Mouse (Mus musculus): ENCODE measurements around the gene Cep72. TPM values are rescaled to one million over a fixed set of nuclear protein-coding genes. Genes with fewer than 3 reads are reported as not detected.
"Not testable (repeated sequence)": the region's sequence is repeated elsewhere in the genome, so short reads cannot be mapped to it uniquely, and the experiment has no call there.

Gene Cep72
- polyA plus RNA-seq, 1 experiment = 2.2 TPM

DNA sequence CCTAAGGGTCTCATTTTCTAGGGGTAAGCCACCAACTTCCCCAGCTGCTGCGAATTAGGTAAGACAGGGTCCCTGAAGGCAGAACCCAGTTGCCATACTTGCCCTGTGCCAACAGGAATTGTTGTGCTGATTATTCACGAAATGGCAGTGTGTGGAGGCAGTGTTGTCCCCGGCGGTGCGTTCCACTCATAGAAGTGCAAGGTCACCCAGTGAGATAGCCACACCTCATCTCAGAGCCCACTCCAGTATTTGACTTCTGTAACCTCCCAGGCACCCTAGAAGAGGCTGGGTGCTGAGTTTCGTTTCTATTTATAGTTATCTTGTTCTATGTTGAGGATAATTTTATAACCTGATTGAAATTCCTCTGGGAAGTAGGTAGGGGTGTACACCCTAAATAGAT is 36.8 kb upstream of the Cep72 start:
- no peaks in the 10 kb centered on the region for H3K79me2 ChIP-seq (ENCODE audit: control insufficient read depth, insufficient read depth)
- H3K27me3 ChIP-seq (ENCODE audit: control insufficient read depth, insufficient read depth, insufficient read length) = peaks cover 3% of the 10 kb centered on the region
- no peak overlapping the region for H3K4me3 ChIP-seq (ENCODE audit: insufficient read depth, poor library complexity, severe bottlenecking)
- H3ac ChIP-seq (ENCODE audit: control insufficient read depth, insufficient read length, low read depth) = no peak overlapping the region
- no peaks in the 10 kb centered on the region for H3K36me3 ChIP-seq (ENCODE audit: control insufficient read depth, insufficient read depth)
- TF ChIP-seq MYOG (IDR thresholded peaks at IDR 0.05; ENCODE audit: control insufficient read depth, extremely low read depth, insufficient read length) (no peak), FOSL1 (IDR thresholded peaks at IDR 0.05; ENCODE audit: insufficient read depth, low read length, poor library complexity, severe bottlenecking) (no peak)
- no peaks in the 10 kb centered on the region for H3K79me3 ChIP-seq (ENCODE audit: low read depth)

DNA sequence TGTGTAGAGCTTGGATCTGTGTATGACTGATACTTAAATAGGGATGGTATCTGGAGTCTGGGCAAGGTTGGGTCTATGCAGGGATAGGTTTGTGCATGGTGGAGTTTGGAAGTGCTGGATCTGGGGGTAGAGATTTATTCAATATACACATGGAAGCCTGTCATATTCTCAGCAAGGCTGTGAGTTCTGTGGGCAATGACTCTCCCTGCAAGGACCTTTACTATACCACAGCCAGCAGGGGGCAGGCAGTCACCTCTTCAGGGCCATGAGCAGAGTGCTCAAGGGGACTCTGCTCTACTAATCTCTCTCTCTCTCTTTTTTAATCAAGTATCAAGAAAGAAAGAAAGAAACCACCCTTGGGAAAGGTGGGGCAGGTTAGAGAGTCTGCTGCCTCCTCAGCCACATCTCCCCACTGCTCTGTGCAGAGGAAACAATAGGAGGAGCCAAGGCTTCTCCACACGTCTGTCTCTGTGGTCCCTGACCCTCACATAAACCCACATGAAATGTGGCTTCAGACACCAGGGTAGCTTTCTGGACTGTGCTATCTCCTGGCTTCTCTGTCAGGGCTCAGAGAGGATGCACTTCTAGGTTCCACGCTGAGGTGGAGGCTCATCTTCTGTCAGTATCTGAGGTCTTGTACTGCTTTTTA is 34.7 kb upstream of the Cep72 start:
- no peak for TF ChIP-seq MAX (IDR thresholded peaks at IDR 0.05)
- TF ChIP-seq MYOD1 (IDR thresholded peaks at IDR 0.05; ENCODE audit: control insufficient read depth, insufficient read length, low read depth) = no peak
- no peak for TF ChIP-seq CEBPB (IDR thresholded peaks at IDR 0.05; ENCODE audit: low read depth)
- peak; percentile 33 for TF ChIP-seq CTCF (IDR thresholded peaks at IDR 0.05; ENCODE audit: control insufficient read depth, insufficient read depth, insufficient read length)
- no peak for TF ChIP-seq MYOG (IDR thresholded peaks at IDR 0.05; ENCODE audit: control insufficient read depth, extremely low read depth, insufficient read length)
- TF ChIP-seq FOSL1 (IDR thresholded peaks at IDR 0.05; ENCODE audit: insufficient read depth, low read length, poor library complexity, severe bottlenecking) = no peak
- no peak overlapping the region for H3K4me3 ChIP-seq (ENCODE audit: insufficient read depth, poor library complexity, severe bottlenecking)
- no peak overlapping the region for H3ac ChIP-seq (ENCODE audit: control insufficient read depth, insufficient read length, low read depth)
- no peaks in the 10 kb centered on the region for H3K79me3 ChIP-seq (ENCODE audit: low read depth)
- no peaks in the 10 kb centered on the region for H3K79me2 ChIP-seq (ENCODE audit: control insufficient read depth, insufficient read depth)
- no peaks in the 10 kb centered on the region for H3K36me3 ChIP-seq (ENCODE audit: control insufficient read depth, insufficient read depth)
- peaks cover 3% of the 10 kb centered on the region for H3K27me3 ChIP-seq (ENCODE audit: control insufficient read depth, insufficient read depth, insufficient read length)

DNA sequence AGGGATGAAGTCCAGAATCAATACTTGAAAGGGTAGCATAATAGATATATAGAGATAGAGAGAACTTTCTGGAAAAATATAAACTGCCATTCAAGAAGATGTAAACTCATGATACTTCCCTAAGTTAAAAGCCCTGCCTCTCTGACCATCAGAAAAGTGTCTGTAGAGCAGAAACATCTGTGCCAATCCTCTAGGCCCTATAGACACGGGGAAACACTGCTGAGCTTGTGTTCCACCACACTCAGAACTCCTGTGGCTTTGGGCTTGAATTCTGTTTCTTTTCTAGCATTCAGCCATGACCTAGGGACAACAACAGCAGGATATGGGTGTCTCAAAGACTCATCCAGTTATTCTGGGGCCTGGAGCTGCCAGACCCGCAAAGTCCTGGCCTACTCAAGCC is 33.8 kb upstream of the Cep72 start:
- H3K36me3 ChIP-seq (ENCODE audit: control insufficient read depth, insufficient read depth) = no peaks in the 10 kb centered on the region
- no peak overlapping the region for H3K4me3 ChIP-seq (ENCODE audit: insufficient read depth, poor library complexity, severe bottlenecking)
- TF ChIP-seq MYOG (IDR thresholded peaks at IDR 0.05; ENCODE audit: control insufficient read depth, extremely low read depth, insufficient read length) (no peak), MYOD1 (IDR thresholded peaks at IDR 0.05; ENCODE audit: control insufficient read depth, insufficient read length, low read depth) (no peak), FOSL1 (IDR thresholded peaks at IDR 0.05; ENCODE audit: insufficient read depth, low read length, poor library complexity, severe bottlenecking) (no peak), CTCF (IDR thresholded peaks at IDR 0.05; ENCODE audit: control insufficient read depth, insufficient read depth, insufficient read length) (no peak), MAX (IDR thresholded peaks at IDR 0.05) (no peak), USF1 (IDR thresholded peaks at IDR 0.05; ENCODE audit: low read depth) (no peak), CEBPB (IDR thresholded peaks at IDR 0.05; ENCODE audit: low read depth) (no peak)
- no peaks in the 10 kb centered on the region for H3K79me3 ChIP-seq (ENCODE audit: low read depth)
- H3K79me2 ChIP-seq (ENCODE audit: control insufficient read depth, insufficient read depth) = no peaks in the 10 kb centered on the region
- no peaks in the 10 kb centered on the region for H3K27me3 ChIP-seq (ENCODE audit: control insufficient read depth, insufficient read depth, insufficient read length)
- H3ac ChIP-seq (ENCODE audit: control insufficient read depth, insufficient read length, low read depth) = no peak overlapping the region

DNA sequence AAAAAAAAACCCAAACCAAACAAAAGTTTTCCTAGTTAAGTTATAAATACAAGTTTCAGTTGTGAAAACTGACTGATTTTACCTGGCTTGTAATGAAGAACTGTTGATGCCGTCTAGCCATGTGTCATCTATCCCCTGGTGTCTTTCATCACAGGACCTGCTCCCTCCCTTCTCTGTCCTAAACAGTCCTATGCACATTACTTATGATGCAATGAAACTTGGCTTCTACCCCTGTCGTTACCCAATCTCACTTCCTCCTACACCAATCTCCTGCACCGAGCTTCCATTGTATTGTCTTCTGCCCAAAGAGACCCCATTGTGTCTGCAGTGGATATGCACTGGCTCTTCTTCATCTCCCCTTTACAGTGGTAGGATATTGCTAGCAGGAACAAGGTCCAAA is 28.2 kb upstream of the Cep72 start:
- Histone ChIP-seq H3K4me3 (ENCODE audit: insufficient read depth, poor library complexity, severe bottlenecking) (no peak overlapping the region), H3ac (ENCODE audit: control insufficient read depth, insufficient read length, low read depth) (no peak overlapping the region), H3K79me3 (ENCODE audit: low read depth) (no peaks in the 10 kb centered on the region), H3K27me3 (ENCODE audit: control insufficient read depth, insufficient read depth, insufficient read length) (no peaks in the 10 kb centered on the region), H3K36me3 (ENCODE audit: control insufficient read depth, insufficient read depth) (no peaks in the 10 kb centered on the region), H3K79me2 (ENCODE audit: control insufficient read depth, insufficient read depth) (no peaks in the 10 kb centered on the region)
- TF ChIP-seq USF1 (IDR thresholded peaks at IDR 0.05; ENCODE audit: low read depth) = no peak
- no peak for TF ChIP-seq CTCF (IDR thresholded peaks at IDR 0.05; ENCODE audit: control insufficient read depth, insufficient read depth, insufficient read length)
- TF ChIP-seq MAX (IDR thresholded peaks at IDR 0.05) = no peak
- TF ChIP-seq FOSL1 (IDR thresholded peaks at IDR 0.05; ENCODE audit: insufficient read depth, low read length, poor library complexity, severe bottlenecking) = no peak
- TF ChIP-seq MYOG (IDR thresholded peaks at IDR 0.05; ENCODE audit: control insufficient read depth, extremely low read depth, insufficient read length) = no peak
- no peak for TF ChIP-seq CEBPB (IDR thresholded peaks at IDR 0.05; ENCODE audit: low read depth)
- no peak for TF ChIP-seq MYOD1 (IDR thresholded peaks at IDR 0.05; ENCODE audit: control insufficient read depth, insufficient read length, low read depth)

DNA sequence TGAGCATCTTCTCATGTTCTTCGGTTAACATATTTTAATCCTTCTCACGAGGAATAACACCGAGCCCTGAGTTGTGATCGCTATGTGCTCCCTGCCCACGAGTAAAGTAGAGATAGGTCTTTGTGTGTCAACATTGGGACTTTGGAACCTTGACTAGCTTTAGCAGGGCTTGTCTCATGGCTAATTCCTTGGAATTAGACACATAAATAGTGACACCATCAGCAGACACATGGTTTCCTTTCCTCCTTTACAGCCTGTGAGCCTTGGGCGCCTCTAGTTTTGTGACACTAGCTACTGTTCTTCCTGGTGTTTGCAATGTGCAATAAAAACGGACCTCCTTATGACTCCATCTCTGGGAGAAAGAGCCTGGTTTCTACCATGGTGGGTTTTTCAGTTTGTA is 11.3 kb upstream of the Cep72 start:
- Histone ChIP-seq H3K27me3 (ENCODE audit: control insufficient read depth, insufficient read depth, insufficient read length) (peaks cover 4% of the 10 kb centered on the region), H3ac (ENCODE audit: control insufficient read depth, insufficient read length, low read depth) (no peak overlapping the region), H3K79me2 (ENCODE audit: control insufficient read depth, insufficient read depth) (no peaks in the 10 kb centered on the region), H3K36me3 (ENCODE audit: control insufficient read depth, insufficient read depth) (no peaks in the 10 kb centered on the region), H3K4me3 (ENCODE audit: insufficient read depth, poor library complexity, severe bottlenecking) (no peak overlapping the region), H3K79me3 (ENCODE audit: low read depth) (no peaks in the 10 kb centered on the region)
- no peak for TF ChIP-seq USF1 (IDR thresholded peaks at IDR 0.05; ENCODE audit: low read depth)
- TF ChIP-seq MAX (IDR thresholded peaks at IDR 0.05) = no peak
- TF ChIP-seq FOSL1 (IDR thresholded peaks at IDR 0.05; ENCODE audit: insufficient read depth, low read length, poor library complexity, severe bottlenecking) = no peak
- TF ChIP-seq MYOD1 (IDR thresholded peaks at IDR 0.05; ENCODE audit: control insufficient read depth, insufficient read length, low read depth) = no peak
- no peak for TF ChIP-seq CTCF (IDR thresholded peaks at IDR 0.05; ENCODE audit: control insufficient read depth, insufficient read depth, insufficient read length)
- TF ChIP-seq MYOG (IDR thresholded peaks at IDR 0.05; ENCODE audit: control insufficient read depth, extremely low read depth, insufficient read length) = no peak
- no peak for TF ChIP-seq CEBPB (IDR thresholded peaks at IDR 0.05; ENCODE audit: low read depth)

DNA sequence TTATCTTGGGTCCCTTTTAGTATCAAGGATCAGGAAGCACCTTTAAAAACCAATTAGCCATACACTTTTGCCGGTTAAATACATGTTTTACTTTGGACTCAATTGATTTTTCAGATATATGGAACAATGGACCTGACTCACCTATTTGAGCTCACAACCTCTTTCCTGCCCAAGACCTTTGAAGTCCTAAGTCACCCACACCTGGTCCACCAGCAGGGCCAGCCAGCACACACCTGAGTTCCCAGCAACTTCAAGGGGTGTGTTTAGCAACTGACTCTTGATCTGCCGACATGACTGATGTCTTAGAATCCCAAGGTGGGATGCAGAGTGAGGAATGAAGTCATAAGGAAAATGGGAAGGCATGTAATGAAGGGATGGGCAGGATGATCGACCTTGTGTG is 9.6 kb upstream of the Cep72 start:
- H3K36me3 ChIP-seq (ENCODE audit: control insufficient read depth, insufficient read depth) = no peaks in the 10 kb centered on the region
- TF ChIP-seq MYOD1 (IDR thresholded peaks at IDR 0.05; ENCODE audit: control insufficient read depth, insufficient read length, low read depth) (no peak), MYOG (IDR thresholded peaks at IDR 0.05; ENCODE audit: control insufficient read depth, extremely low read depth, insufficient read length) (no peak), FOSL1 (IDR thresholded peaks at IDR 0.05; ENCODE audit: insufficient read depth, low read length, poor library complexity, severe bottlenecking) (no peak)
- H3K27me3 ChIP-seq (ENCODE audit: control insufficient read depth, insufficient read depth, insufficient read length) = peaks cover 4% of the 10 kb centered on the region
- no peaks in the 10 kb centered on the region for H3K79me3 ChIP-seq (ENCODE audit: low read depth)
- H3K79me2 ChIP-seq (ENCODE audit: control insufficient read depth, insufficient read depth) = no peaks in the 10 kb centered on the region
- H3K4me3 ChIP-seq (ENCODE audit: insufficient read depth, poor library complexity, severe bottlenecking) = no peak overlapping the region
- H3ac ChIP-seq (ENCODE audit: control insufficient read depth, insufficient read length, low read depth) = no peak overlapping the region

DNA sequence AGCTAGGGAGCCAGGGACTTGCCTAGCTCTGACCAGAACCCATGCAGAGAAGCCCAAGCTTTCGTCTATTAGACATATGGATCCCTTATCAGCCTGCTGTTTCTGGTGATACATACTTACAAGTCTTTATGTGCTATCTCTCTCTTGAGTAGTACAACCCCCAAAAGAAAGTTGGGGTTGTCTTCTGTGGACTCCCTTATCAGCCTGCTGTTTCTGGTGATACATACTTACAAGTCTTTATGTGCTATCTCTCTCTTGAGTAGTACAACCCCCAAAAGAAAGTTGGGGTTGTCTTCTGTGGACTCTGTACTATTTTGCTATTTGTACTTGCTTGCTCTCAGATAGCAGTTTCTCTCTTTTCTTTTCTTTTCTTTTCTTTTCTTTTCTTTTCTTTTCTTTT is 9.1 kb upstream of the Cep72 start:
- H3K4me3 ChIP-seq (ENCODE audit: insufficient read depth, poor library complexity, severe bottlenecking); H3K79me3 ChIP-seq (ENCODE audit: low read depth); H3K27me3 ChIP-seq (ENCODE audit: control insufficient read depth, insufficient read depth, insufficient read length); H3K36me3 ChIP-seq (ENCODE audit: control insufficient read depth, insufficient read depth); H3K79me2 ChIP-seq (ENCODE audit: control insufficient read depth, insufficient read depth); H3ac ChIP-seq (ENCODE audit: control insufficient read depth, insufficient read length, low read depth): not testable (repeated sequence)

Measured in C2C12 (cell line).